In the genomic region with DNA sequence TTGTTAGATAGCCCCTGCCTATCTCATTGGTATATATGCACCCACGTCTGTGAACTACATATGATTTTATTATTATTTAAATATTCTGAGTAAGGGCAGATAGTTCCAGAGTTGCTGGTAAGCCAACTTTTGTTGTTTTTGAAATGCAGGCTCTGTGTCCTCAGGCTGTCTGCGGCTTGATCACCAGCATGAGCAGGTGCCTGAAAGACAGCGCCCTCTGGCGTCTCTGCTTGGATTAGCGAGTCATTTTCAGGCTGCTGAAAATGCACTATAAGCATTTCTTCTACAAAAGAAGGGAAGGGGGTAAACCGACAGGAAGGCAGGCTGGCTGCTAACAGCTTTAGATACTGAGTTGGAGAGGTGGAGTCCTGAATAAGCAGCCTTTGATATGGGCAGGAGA, we compare ENCODE assay signal across 9 mouse cellular contexts.
A peak's percentile ranks its signal among the peaks of the same experiment; 100 is the strongest.
DNase-seq lines count a peak whose midpoint lies in the region; ATAC-seq and TF ChIP-seq lines count a peak whose summit lies in the region.
"Had no signal": no experiment of that assay in that cellular context is flagged by ENCODE, and none has a peak within 500 bp of the region (broad histone marks: within the 10 kb centered on the region; RNA-seq: fewer than 3 reads in every experiment).

No protein-coding gene starts in this region.

- H3K27ac ChIP-seq in kidney, embryonic 16.5 days (ENCODE audit: low read length), result no peak overlapping the region
- H3K27ac ChIP-seq in forebrain, embryonic 12.5 days, result no peak overlapping the region
- H3K27ac ChIP-seq in hindbrain, postnatal 0 days, result no peak overlapping the region
- H3K27ac ChIP-seq in left cerebral cortex, adult 2 months, result no peak overlapping the region
- H3K27ac ChIP-seq in midbrain, embryonic 13.5 days, result no peak overlapping the region
- H3K27ac ChIP-seq: liver, embryonic 15.5 days had no signal

- no peak overlapping the region for H3K4me3 ChIP-seq in kidney, embryonic 16.5 days (ENCODE audit: low read length)
- H3K4me3 ChIP-seq in forebrain, embryonic 12.5 days (replicated peaks), result no peak overlapping the region
- no peak overlapping the region for H3K4me3 ChIP-seq in hindbrain, postnatal 0 days (ENCODE audit: low read length)
- H3K4me3 ChIP-seq in left cerebral cortex, adult 2 months, result no peak overlapping the region
- no peak overlapping the region for H3K4me3 ChIP-seq in midbrain, embryonic 13.5 days (replicated peaks)
- H3K4me3 ChIP-seq: liver, embryonic 15.5 days had no signal

- H3K4me1 ChIP-seq in kidney, embryonic 16.5 days (ENCODE audit: insufficient read depth, low read length), result no peaks in the 10 kb centered on the region
- no peaks in the 10 kb centered on the region; the same call in 1 of the 2 replicates for H3K4me1 ChIP-seq in forebrain, embryonic 12.5 days
- H3K4me1 ChIP-seq in hindbrain, postnatal 0 days (ENCODE audit: insufficient read depth, low read length), result no peaks in the 10 kb centered on the region
- H3K4me1 ChIP-seq in midbrain, embryonic 13.5 days (replicated peaks), result no peaks in the 10 kb centered on the region
- H3K4me1 ChIP-seq: liver, embryonic 15.5 days had no signal

- WGBS in kidney, embryonic 16.5 days, result 6% methylated on average over 6 of the region's 6 CpGs
- WGBS in forebrain, embryonic 12.5 days, result 6% methylated on average over 6 of the region's 6 CpGs
- WGBS in hindbrain, postnatal 0 days, result 3% methylated on average over 6 of the region's 6 CpGs
- 5% methylated on average over 6 of the region's 6 CpGs for WGBS in midbrain, embryonic 13.5 days

- H3K9me3 ChIP-seq in kidney, embryonic 16.5 days (ENCODE audit: low read length), result no peaks in the 10 kb centered on the region
- no peaks in the 10 kb centered on the region for H3K9me3 ChIP-seq in forebrain, embryonic 12.5 days
- no peaks in the 10 kb centered on the region for H3K9me3 ChIP-seq in hindbrain, postnatal 0 days (ENCODE audit: low read length)
- no peaks in the 10 kb centered on the region for H3K9me3 ChIP-seq in midbrain, embryonic 13.5 days
- H3K9me3 ChIP-seq: liver, embryonic 15.5 days had no signal

- peak; percentile 91 for TF ChIP-seq CTCF in hindbrain, postnatal 0 days (IDR thresholded peaks at IDR 0.05; ENCODE audit: low read depth)
- TF ChIP-seq CTCF in left cerebral cortex, adult 2 months (IDR thresholded peaks at IDR 0.05), result peak; percentile 91

- no peak overlapping the region for H3K9ac ChIP-seq in kidney, embryonic 16.5 days (replicated peaks; ENCODE audit: low read length)
- H3K9ac ChIP-seq in forebrain, embryonic 12.5 days, result no peak overlapping the region
- no peak overlapping the region for H3K9ac ChIP-seq in hindbrain, postnatal 0 days (replicated peaks; ENCODE audit: low read length)
- no peak overlapping the region for H3K9ac ChIP-seq in midbrain, embryonic 13.5 days (replicated peaks)
- H3K9ac ChIP-seq: liver, embryonic 15.5 days had no signal

- no peak for ATAC-seq in kidney, embryonic 16.5 days (ENCODE audit: low FRiP score, low TSS enrichment)
- ATAC-seq in forebrain, embryonic 12.5 days (ENCODE audit: low FRiP score), result peak; percentile 36; the same call in 1 of the 2 replicates
- ATAC-seq in hindbrain, postnatal 0 days, result no peak
- ATAC-seq in midbrain, embryonic 13.5 days, result peak; percentile 37; the same call in 1 of the 2 replicates

- intact Hi-C loops in left cerebral cortex, adult 2 months (cut with DNase I), result loop anchor here (1.0 to 5.0 kb wide), 4 partner anchors 401 to 925 kb away; no protein-coding TSS in a partner anchor

- no peaks in the 10 kb centered on the region for H3K27me3 ChIP-seq in kidney, embryonic 16.5 days (ENCODE audit: insufficient read depth, low read length)
- no peaks in the 10 kb centered on the region for H3K27me3 ChIP-seq in forebrain, embryonic 12.5 days
- no peaks in the 10 kb centered on the region for H3K27me3 ChIP-seq in hindbrain, postnatal 0 days (ENCODE audit: insufficient read depth, low read length)
- H3K27me3 ChIP-seq in midbrain, embryonic 13.5 days, result no peaks in the 10 kb centered on the region
- H3K27me3 ChIP-seq: liver, embryonic 15.5 days had no signal

- H3K4me2 ChIP-seq in kidney, embryonic 16.5 days (replicated peaks; ENCODE audit: low read depth, low read length), result no peak overlapping the region
- no peak overlapping the region for H3K4me2 ChIP-seq in forebrain, embryonic 12.5 days
- no peak overlapping the region for H3K4me2 ChIP-seq in hindbrain, postnatal 0 days (ENCODE audit: low read depth, low read length)
- no peak overlapping the region for H3K4me2 ChIP-seq in midbrain, embryonic 13.5 days (replicated peaks)
- H3K4me2 ChIP-seq: liver, embryonic 15.5 days had no signal

- no peaks in the 10 kb centered on the region for H3K36me3 ChIP-seq in kidney, embryonic 16.5 days (ENCODE audit: insufficient read depth, low read length)
- H3K36me3 ChIP-seq in forebrain, embryonic 12.5 days (replicated peaks), result no peaks in the 10 kb centered on the region
- no peaks in the 10 kb centered on the region for H3K36me3 ChIP-seq in hindbrain, postnatal 0 days (ENCODE audit: insufficient read depth, low read length)
- H3K36me3 ChIP-seq in midbrain, embryonic 13.5 days, result no peaks in the 10 kb centered on the region
- H3K36me3 ChIP-seq: liver, embryonic 15.5 days had no signal

- peak; percentile 57 for DNase-seq in kidney, adult 11 months
- DNase-seq in c-Kit-positive CD71-positive TER-119-negative erythroid progenitor cells, embryonic 14.5 days (ENCODE audit: low read depth), result peak; percentile 1
- peak; percentile 88 for DNase-seq in hindbrain, postnatal 0 days (ENCODE audit: low spot score)
- DNase-seq in left cerebral cortex, adult 2 months (ENCODE audit: extremely low spot score in 1 of 2, low spot score in 2 of 2), result peak; percentile 81 to 88
- DNase-seq in urinary bladder, postnatal 10 days (ENCODE audit: low spot score), result peak; percentile 14

Comparison
In these comparisons a context has a peak if more than half of its experiments do, and no peak if none do; other contexts are left out.
1. DNase-seq: peak in every context shown above with its lines; median percentile 88 in hindbrain, postnatal 0 days; 84 in left cerebral cortex, adult 2 months; 57 in kidney, adult 11 months; 14 in urinary bladder, postnatal 10 days; 1 in c-Kit-positive CD71-positive TER-119-negative erythroid progenitor cells, embryonic 14.5 days.
2. ATAC-seq: peak in forebrain, embryonic 12.5 days (single experiment) and midbrain, embryonic 13.5 days (single experiment); none in kidney, embryonic 16.5 days (single experiment) and hindbrain, postnatal 0 days (single experiment).